Mouse (Mus musculus) heart, embryonic 12.5 days (tissue): ENCODE measurements around the gene Pdzd2. TPM values are rescaled to one million over a fixed set of nuclear protein-coding genes. Genes with fewer than 3 reads are reported as not detected.
A peak's percentile ranks its signal among the peaks of the same experiment; 100 is the strongest.
"Not testable (repeated sequence)": the region's sequence is repeated elsewhere in the genome, so short reads cannot be mapped to it uniquely, and the experiment has no call there.

Source experiments
- ATAC-seq: fragments of 200-750 bp; cut with Nextera tagmentation; 2 replicates; pipeline ENCODE4 v1.8.0; 2017; ENCODE audit warnings: moderate TSS enrichment, moderate library complexity; ENCODE audit not compliant: insufficient number of reproducible peaks, low FRiP score
- H3K27ac ChIP-seq: fragments of 300-500 bp; sonication (generic); 2 replicates; pipeline ENCODE4 v1.5.1; 2016; ENCODE audit warnings: mild to moderate bottlenecking, moderate library complexity; ENCODE audit not compliant: poor library complexity, severe bottlenecking
- H3K27me3 ChIP-seq: fragments of 300-500 bp; sonication (generic); replicated peaks from 2 replicates; pipeline ENCODE4 v1.6.1; 2016; ENCODE audit warnings: mild to moderate bottlenecking, moderate library complexity
- H3K36me3 ChIP-seq: fragments of 300-500 bp; sonication (generic); 2 replicates; pipeline ENCODE4 v1.6.1; 2016; ENCODE audit warnings: mild to moderate bottlenecking, moderate library complexity
- H3K4me1 ChIP-seq: fragments of 300-500 bp; sonication (generic); replicated peaks from 2 replicates; pipeline ENCODE4 v1.6.1; 2016; ENCODE audit warnings: mild to moderate bottlenecking
- H3K4me2 ChIP-seq: fragments of 300-500 bp; sonication (generic); 2 replicates; pipeline ENCODE4 v1.6.1; 2016; ENCODE audit warnings: mild to moderate bottlenecking, moderate library complexity
- H3K4me3 ChIP-seq: fragments of 300-500 bp; sonication (generic); 2 replicates; pipeline ENCODE4 v1.5.1; 2016; ENCODE audit warnings: mild to moderate bottlenecking
- H3K9ac ChIP-seq: fragments of 300-500 bp; sonication (generic); 2 replicates; pipeline ENCODE4 v1.6.1; 2016; ENCODE audit warnings: mild to moderate bottlenecking, moderate library complexity
- H3K9me3 ChIP-seq: fragments of 300-500 bp; sonication (generic); replicated peaks from 2 replicates; pipeline ENCODE4 v1.6.1; 2016; ENCODE audit warnings: mild to moderate bottlenecking, moderate library complexity
- WGBS: fragments of 180-500 bp; shearing (Covaris S2); methylation state at CpG from one replicate; pipeline ENCODE4 v1.1.7; 2016; 5-methylcytosine and 5-hydroxymethylcytosine counted together
- polyA plus RNA-seq: library from polyadenylated mRNA; unstranded; fragments of >200 nt; fragmentation: Nextera tagmentation; extraction: Ambion mirVana; gene quantifications from 2 replicates; pipeline ENCODE4 v1.2.1, GENCODE M21; 2016

The Pdzd2 gene
- polyA plus RNA-seq, 1 experiment from 2014 or later, result 14.4 TPM

- Histone ChIP-seq H3K4me2 (no peak overlapping the region), H3K9me3 (no peaks in the 10 kb centered on the region), H3K27ac (no peak overlapping the region), H3K27me3 (0 out of 2 replicates have a peak, but pooled peaks cover 6% of the 10 kb centered on the region), H3K9ac (no peak overlapping the region), H3K36me3 (peaks cover 13% of the 10 kb centered on the region; the same call in 1 of the 2 replicates), H3K4me1 (peaks cover 19% of the 10 kb centered on the region), H3K4me3 (no peak overlapping the region)
- 78% methylated on average over 6 of the region's 6 CpGs for WGBS
- no peak for ATAC-seq
Observed at GRCm38 (mm10) chr15:12373918-12374317, 365.8 kb downstream of the Pdzd2 start.

DNA sequence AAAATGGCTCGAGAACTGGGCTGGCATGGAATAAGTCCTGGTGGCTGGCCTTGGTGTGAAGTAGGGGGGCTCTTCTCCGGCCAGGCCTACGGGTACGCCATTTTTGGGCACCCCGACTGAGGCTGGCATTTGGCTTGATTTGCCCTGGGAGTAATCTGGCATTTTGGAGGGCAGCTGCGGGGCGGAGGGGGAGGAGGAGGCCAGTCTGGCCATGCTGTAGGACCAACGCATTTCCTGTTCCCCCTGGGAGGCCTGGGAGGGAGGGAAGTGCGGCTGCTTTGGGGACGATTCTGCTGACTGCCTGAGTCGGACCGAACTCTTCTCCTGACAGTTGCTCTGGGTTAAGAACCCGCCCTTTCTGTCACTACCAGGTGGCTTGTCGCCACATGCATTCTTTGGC, 366.2 kb downstream of the Pdzd2 start:
- Histone ChIP-seq H3K4me2 (no peak overlapping the region), H3K4me1 (peaks cover 20% of the 10 kb centered on the region), H3K27ac (no peak overlapping the region), H3K9ac (no peak overlapping the region), H3K9me3 (no peaks in the 10 kb centered on the region), H3K4me3 (no peak overlapping the region), H3K27me3 (0 out of 2 replicates have a peak, but pooled peaks cover 6% of the 10 kb centered on the region), H3K36me3 (peaks cover 13% of the 10 kb centered on the region; the same call in 1 of the 2 replicates)
- no peak for ATAC-seq
- WGBS, result 81% methylated on average over 14 of the region's 14 CpGs

GRCm38 (mm10) chr15:12371183-12371582, 368.5 kb downstream of the Pdzd2 start:
- Histone ChIP-seq H3K27me3 (0 out of 2 replicates have a peak, but pooled peaks cover 6% of the 10 kb centered on the region), H3K9ac (no peak overlapping the region), H3K36me3 (peaks cover 13% of the 10 kb centered on the region; the same call in 1 of the 2 replicates), H3K4me2 (no peak overlapping the region), H3K4me1 (peaks cover 33% of the 10 kb centered on the region), H3K4me3 (no peak overlapping the region), H3K9me3 (no peaks in the 10 kb centered on the region), H3K27ac (no peak overlapping the region)
- ATAC-seq, result no peak; the same call in 1 of the 2 replicates
- WGBS, result 6% methylated on average over 8 of the region's 8 CpGs

DNA sequence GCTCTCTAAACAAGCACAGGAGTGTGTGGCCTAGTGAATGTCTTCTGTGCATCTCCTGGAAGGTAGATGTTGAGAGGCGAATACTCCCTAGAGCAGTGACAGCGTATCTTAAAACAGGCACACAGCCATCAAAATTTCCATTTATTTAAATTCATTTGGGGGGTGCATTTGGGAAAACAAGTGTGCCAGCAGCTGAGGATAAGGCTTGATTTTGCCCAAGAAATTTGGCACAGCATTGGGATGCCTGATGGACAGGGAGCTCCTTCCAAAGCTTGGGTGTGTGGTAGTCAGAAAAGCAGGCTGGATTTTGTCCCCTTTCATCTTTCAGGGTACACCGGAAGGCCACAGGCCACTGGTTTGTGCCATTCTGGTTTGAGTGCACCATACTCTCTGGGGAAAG, 369.6 kb downstream of the Pdzd2 start:
- H3K27ac ChIP-seq, result no peak overlapping the region
- peaks cover 18% of the 10 kb centered on the region for H3K36me3 ChIP-seq
- no peaks in the 10 kb centered on the region for H3K9me3 ChIP-seq
- ATAC-seq, result no peak
- H3K27me3 ChIP-seq, result 0 out of 2 replicates have a peak, but pooled peaks cover 6% of the 10 kb centered on the region
- no peak overlapping the region for H3K4me3 ChIP-seq
- WGBS, result 84% methylated on average over 3 of the region's 3 CpGs
- no peak overlapping the region for H3K9ac ChIP-seq
- H3K4me1 ChIP-seq, result peaks cover 31% of the 10 kb centered on the region
- no peak overlapping the region for H3K4me2 ChIP-seq

DNA sequence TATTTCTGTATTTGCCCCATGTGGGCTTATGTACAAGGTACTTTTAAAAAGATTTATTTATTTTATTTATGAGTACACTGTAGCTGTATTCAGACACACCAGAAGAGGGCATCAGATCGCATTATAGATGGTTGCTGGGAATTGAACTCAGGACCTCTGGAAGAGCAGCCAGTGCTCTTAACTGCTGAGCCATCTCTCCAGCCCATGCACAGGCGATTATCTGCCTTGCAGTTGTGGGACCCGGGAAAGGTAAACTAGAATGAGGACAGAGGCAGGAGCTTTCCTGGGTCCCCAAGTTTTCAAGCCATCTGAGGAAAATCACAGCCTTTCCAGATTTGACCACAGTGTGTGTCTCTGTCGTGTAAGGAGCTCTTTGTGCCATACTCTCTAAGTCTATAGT, 370.9 kb downstream of the Pdzd2 start:
- WGBS, result 79% methylated on average over 4 of the region's 4 CpGs

DNA sequence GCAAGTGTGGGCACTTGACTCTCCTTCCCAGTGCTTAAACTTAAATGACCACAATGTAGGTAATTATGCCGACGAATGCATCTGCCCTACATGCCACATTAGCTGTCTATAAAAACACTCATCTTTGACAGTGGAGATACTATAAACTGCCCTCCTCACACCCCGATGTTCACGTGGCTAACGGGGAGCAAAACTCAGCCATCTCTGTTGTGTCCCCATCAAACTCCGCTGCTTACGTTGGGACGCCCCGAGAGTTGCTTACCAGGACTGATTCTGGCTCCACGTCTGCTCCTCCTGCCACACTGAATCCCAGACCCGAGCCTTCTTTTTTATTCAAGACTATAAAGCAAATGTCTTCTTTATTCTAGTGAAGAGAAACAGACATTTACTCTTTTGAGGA, 371.4 kb downstream of the Pdzd2 start:
- Histone ChIP-seq H3K4me1 (peaks cover 29% of the 10 kb centered on the region), H3K27me3 (no peaks in the 10 kb centered on the region), H3K36me3 (peaks cover 15% of the 10 kb centered on the region), H3K4me2 (peak overlapping the region; percentile 46), H3K4me3 (no peak overlapping the region), H3K9ac (no peak overlapping the region; the same call in 1 of the 2 replicates), H3K27ac (peak overlapping the region; percentile 70), H3K9me3 (no peaks in the 10 kb centered on the region)
- 83% methylated on average over 11 of the region's 11 CpGs for WGBS
- no peak for ATAC-seq

More for the DNA sequence above, 370.9 kb downstream of the Pdzd2 start:
- no peak overlapping the region for H3K27ac ChIP-seq
- peaks cover 29% of the 10 kb centered on the region for H3K4me1 ChIP-seq
- ATAC-seq, result no peak
- H3K9ac ChIP-seq, result no peak overlapping the region
- no peak overlapping the region for H3K4me2 ChIP-seq
- 0 out of 2 replicates have a peak, but pooled peaks cover under 1% of the 10 kb centered on the region for H3K27me3 ChIP-seq
- no peak overlapping the region for H3K4me3 ChIP-seq
- H3K36me3 ChIP-seq, result peaks cover 15% of the 10 kb centered on the region
- H3K9me3 ChIP-seq, result no peaks in the 10 kb centered on the region

DNA sequence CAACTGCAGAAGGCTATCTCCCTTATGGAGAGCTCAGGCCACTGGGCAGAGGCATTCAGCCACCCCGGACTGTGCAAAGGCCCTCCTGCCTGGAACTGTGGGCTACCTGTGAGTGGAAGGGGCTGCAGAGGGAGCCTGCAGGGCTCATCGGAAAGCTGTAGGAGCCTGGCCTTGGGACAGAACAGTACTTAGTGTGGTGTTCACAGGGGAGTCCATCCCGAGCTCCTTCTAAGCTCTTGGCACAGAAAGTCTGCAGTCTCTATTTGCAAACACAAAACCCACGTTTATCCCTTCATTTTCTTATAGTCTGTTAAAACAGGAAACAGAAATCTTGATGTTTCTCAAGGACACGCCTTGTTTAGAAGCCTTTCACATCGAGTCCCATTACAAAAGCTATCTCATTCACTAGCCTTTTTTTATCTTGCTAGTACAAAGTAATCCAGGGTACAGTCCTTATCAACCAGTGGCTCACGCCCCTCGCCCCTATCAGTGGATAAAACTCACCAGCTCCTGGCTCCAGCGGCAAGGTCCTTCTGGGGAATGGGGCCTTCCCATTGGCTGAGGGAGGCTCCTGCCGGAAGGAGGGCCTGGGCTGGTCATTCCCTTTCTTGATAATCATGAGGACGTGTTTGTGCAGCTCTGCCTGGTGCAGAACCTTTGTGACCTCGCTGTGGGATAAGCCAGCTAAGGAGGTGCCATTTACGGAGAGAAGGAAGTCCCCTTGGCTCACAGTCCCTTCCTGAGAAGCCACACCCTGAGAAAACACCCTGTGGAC, 372.2 kb downstream of the Pdzd2 start:
- Histone ChIP-seq H3K9me3 (no peaks in the 10 kb centered on the region), H3K4me1 (peaks cover 29% of the 10 kb centered on the region), H3K27me3 (no peaks in the 10 kb centered on the region), H3K4me2 (peak overlapping the region; percentile 46), H3K27ac (peak overlapping the region; percentile 70), H3K4me3 (0 out of 2 replicates have a peak overlapping the region, but pooled peaks have one; percentile 7), H3K36me3 (peaks cover 10% of the 10 kb centered on the region), H3K9ac (no peak overlapping the region)
- peak; percentile 88 for ATAC-seq
- WGBS, result 9% methylated on average over 13 of the region's 13 CpGs

DNA sequence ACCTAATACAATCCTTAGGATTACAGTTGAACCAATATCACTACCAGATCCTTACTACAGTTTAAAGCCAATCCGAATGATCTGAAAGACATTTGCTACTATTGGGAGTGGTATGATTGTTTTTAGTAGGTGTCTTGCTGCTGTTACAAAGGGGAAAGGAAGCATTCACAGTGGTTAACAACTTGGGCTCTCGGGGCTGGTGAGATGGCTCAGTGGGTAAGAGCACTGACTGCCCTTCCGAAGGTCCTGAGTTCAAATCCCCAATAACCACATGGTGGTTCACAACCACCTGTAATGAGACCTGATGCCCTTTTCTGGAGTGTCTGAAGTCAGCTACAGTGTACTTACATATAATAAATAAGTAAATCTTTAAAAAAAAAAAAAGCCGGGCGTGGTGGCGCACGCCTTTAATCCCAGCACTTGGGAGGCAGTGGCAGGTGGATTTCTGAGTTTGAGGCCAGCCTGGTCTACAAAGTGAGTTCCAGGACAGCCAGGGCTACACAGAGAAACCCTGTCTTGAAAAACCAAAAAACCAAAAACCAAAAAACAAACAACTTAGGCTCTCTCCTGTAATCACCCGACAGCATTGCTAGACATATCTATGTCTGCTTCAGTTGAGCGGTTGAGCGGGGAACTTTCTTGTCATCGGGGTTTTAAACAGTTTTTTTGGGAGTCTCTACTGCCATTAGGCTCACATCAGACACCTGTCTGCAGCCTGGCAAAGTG, 373.0 kb downstream of the Pdzd2 start:
- not testable (repeated sequence) for H3K9ac ChIP-seq, ATAC-seq, H3K36me3 ChIP-seq, H3K27me3 ChIP-seq, H3K9me3 ChIP-seq, H3K4me3 ChIP-seq
- Histone ChIP-seq H3K27ac (peak overlapping the region; percentile 70), H3K4me1 (peaks cover 29% of the 10 kb centered on the region), H3K4me2 (peak overlapping the region; percentile 46)
- 78% methylated on average over 11 of the region's 11 CpGs for WGBS

DNA sequence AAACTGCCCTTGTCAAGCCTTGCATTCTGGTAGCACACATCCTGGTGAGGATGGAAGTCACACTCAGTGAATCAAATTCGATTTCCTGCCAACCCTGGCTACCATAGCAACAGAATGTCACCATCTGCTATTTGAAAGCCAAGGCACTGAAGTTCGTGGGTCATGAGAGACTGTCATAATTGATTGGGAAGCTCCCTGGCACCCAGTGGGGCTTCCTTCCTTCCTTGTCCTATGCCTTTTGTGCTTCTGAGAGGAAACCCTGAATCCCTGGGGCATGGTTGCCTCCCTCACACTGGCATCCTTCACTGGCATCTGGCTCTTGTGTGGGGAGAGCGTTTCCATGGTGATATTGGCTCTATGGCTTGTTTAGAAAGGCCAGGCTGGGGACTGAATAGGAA, 373.7 kb downstream of the Pdzd2 start:
- H3K4me1 ChIP-seq, result peaks cover 24% of the 10 kb centered on the region
- no peak overlapping the region for H3K4me3 ChIP-seq
- peaks cover 12% of the 10 kb centered on the region for H3K36me3 ChIP-seq
- no peaks in the 10 kb centered on the region for H3K27me3 ChIP-seq
- no peak overlapping the region for H3K9ac ChIP-seq
- H3K27ac ChIP-seq, result no peak overlapping the region
- no peaks in the 10 kb centered on the region for H3K9me3 ChIP-seq
- no peak for ATAC-seq
- no peak overlapping the region for H3K4me2 ChIP-seq
- 57% methylated on average over 3 of the region's 3 CpGs for WGBS

DNA sequence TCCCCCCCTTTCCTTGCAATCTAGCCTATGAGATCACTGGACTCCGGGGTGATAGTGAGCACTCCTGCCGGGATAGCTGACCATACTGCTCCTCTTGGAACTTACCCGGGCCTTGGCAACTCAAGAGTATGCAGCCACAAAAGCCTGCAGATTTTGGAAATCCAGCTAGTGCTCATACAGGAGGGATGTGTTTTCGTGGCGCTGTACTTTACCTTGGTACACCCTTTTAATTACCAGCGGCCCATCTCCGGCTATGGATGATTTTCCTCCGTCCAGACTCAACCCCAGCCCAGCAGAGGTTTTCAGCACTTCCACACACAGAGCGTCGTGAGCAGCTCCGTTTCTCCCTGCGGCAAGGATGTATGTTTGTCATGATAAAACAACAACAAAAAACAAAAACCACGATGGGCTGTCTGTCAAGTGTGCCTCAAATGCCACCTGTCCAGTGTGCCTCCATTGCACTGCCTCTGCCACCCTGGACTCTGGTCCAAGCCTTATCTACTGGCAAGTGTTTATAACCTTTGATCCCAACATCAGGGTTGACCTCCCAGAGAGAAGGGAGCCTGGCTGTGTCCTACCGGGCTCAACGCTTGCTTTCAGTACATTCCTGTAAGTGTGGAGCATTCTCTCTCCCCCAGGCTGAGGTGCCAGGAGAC, 374.2 kb downstream of the Pdzd2 start:
- 66% methylated on average over 15 of the region's 15 CpGs for WGBS
- H3K27me3 ChIP-seq, result no peaks in the 10 kb centered on the region
- no peak overlapping the region for H3K27ac ChIP-seq
- no peak overlapping the region for H3K4me3 ChIP-seq
- H3K36me3 ChIP-seq, result peaks cover 14% of the 10 kb centered on the region
- H3K9ac ChIP-seq, result no peak overlapping the region
- H3K4me2 ChIP-seq, result no peak overlapping the region
- ATAC-seq, result no peak
- H3K4me1 ChIP-seq, result peaks cover 24% of the 10 kb centered on the region
- no peaks in the 10 kb centered on the region for H3K9me3 ChIP-seq

- 87% methylated on average over 4 of the region's 4 CpGs for WGBS
Observed at GRCm38 (mm10) chr15:12364096-12364495, 375.6 kb downstream of the Pdzd2 start.

More at GRCm38 (mm10) chr15:12364096-12364495, 375.6 kb downstream of the Pdzd2 start:
- ATAC-seq, result no peak
- Histone ChIP-seq H3K27me3 (no peaks in the 10 kb centered on the region), H3K9me3 (no peaks in the 10 kb centered on the region), H3K4me2 (no peak overlapping the region), H3K27ac (no peak overlapping the region), H3K4me3 (no peak overlapping the region), H3K9ac (no peak overlapping the region), H3K36me3 (peaks cover 18% of the 10 kb centered on the region), H3K4me1 (peaks cover 24% of the 10 kb centered on the region)
